Mouse (Mus musculus) right cerebral cortex, adult 18-20 months (tissue): Measurements from ENCODE around the gene Tmem190.

Experiments used
- DNase-seq: peaks from one replicate; pipeline ENCODE4 v3.0.0; 2022; ENCODE audit warnings: mixed read lengths

The Tmem190 gene

GRCm38 (mm10) chr7:4782759-4783158 is at the start of gene Tmem190, which contains the start of gene Il11:
Gene Tmem190 (plus strand): TSS chr7:4782937.
Gene Il11 (minus strand): TSS chr7:4782859.
- no peak for DNase-seq

DNA sequence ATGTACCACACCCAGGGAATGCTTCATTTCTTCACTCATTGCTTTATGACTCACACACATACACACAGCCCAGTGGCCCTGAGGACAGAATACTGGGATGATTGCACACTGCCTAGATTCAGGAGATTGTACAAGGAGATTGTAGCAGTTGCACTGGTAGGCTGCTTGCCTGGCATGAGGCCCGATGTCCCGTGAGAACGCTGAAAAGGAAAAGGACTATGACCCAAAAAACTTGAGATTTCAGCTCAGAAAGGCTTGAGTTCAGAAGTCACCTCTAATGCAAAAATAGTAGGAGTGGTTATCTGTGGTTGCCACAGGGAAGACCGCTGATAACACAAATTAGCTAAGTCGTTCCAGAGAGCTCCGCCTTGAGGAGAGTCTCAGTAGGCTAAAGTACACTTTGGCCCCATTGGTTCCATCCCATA is 49.8 kb upstream of the Tmem190 start:
- no peak for DNase-seq

GRCm38 (mm10) chr7:4739041-4739543 is 43.6 kb upstream of the Tmem190 start:
- no peak for DNase-seq

DNA sequence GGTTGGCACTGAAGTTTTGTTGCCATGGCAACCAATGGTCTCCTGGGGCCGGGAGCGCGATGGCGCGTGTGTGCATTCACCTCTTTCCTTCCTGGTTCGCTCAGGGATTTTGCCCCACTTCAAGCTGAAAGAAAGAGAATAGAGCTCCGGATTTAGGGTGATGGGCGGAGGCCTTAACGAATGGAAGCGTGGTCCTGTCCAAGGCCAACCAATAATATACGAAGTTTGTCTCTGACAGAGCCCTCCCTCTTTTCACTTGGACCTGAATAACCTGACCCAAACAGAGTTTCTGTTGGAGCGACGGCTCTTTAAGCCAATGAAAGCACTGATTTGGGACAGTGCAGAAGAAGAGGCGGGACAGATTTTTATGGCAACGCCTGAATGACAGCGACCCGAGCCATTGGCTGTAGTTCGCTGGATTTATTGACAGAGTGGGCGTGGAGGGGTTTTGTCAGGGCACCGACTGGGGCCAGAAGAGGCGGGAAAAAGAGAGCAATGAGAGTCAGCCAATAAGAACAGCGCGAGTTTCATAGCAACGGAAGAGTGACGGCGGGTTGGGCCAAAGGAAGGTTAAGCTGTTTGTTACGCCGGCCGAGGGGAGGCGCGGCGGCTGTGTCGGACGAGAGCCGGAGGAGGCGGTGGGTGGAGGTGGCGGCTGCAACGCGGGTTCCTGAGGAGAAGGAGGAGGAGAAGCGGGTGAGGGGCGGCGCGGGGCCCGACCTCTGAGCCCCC is 43.0 kb upstream of the Tmem190 start, which contains the start of gene Kmt5c:
Kmt5c (plus strand) TSS at position 572 of the 732 bp plus-strand sequence.
- peak; percentile 100 for DNase-seq

GRCm38 (mm10) chr7:4740309-4740727 is 42.4 kb upstream of the Tmem190 start:
- DNase-seq, result no peak

DNA sequence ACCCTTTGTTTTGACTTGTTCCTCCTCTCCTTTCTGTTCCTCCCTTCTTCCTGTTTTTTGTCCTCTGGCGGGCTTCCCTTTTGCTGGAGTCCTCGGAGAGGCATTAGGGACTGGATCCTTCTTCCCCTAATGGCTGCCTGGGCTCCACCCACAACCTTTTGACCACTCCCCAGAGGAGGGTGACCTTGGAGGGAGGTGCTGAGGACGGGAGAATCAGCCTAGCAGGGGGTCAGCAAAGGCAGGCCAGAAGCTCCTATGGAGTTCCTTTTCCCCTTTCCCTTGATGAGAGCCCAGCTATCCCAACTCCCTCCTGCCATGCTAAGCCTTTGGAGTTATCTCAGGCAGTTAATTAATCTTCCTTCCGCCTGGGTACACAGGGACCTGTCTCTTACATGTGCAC is 41.6 kb upstream of the Tmem190 start:
- peak; percentile 24 for DNase-seq

DNA sequence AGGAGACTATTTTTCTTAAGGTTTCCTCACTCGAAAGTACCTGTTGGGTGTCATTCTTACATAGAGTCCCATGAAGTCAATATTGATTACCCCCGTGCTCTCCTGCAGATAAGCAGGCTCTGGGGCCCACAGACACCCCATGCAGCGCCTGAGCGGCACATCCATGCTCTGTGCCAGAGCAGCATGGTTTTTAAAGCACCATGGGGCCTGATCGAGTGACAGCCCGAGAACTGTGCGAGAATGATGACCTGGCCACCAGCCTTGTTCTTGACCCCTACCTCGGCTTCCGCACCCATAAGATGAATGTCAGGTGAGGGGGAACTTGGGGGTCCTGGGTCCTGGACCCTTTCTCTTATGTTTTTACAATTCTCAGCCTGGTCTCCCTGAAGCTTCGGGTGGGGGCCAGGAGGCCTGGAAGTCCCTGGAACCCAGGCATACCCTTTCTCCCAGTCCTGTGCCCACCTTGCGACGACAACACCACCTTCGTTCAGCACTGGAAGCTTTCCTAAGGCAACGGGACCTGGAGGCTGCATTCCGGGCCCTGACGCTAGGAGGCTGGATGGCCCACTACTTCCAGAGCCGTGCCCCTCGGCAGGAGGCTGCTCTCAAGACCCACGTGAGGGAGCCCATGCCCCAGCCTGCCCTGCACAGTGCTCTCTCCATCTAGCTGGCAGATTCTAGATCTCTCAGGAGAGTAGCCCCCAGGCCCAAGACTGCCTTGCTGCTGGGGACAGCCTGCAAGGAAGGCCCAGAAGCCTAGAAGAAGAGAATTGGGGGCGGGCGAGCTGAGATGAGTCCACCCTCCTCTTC is 40.9 kb upstream of the Tmem190 start:
- DNase-seq, result no peak

GRCm38 (mm10) chr7:4742482-4742819 is 40.3 kb upstream of the Tmem190 start:
- no peak for DNase-seq

DNA sequence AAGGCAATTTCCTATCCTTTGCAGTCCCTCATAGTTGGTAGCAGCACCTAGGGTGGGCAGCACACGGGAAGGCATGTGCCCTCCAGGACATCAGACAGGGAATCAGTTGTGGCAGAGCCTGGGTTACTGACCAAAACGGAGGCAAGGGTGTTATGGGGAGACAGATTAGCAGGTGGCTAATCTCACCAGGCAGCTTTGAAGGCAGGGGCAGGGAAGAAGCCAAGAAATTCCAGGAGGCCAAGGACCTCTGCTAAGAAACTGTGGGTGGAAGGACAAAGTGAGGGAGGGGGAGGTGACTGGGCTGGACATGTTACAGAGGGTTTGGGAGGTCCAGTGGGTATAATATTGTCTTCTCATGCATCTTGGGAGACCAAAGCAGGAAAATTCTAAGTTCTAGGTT is 39.4 kb upstream of the Tmem190 start:
- DNase-seq, result no peak

DNA sequence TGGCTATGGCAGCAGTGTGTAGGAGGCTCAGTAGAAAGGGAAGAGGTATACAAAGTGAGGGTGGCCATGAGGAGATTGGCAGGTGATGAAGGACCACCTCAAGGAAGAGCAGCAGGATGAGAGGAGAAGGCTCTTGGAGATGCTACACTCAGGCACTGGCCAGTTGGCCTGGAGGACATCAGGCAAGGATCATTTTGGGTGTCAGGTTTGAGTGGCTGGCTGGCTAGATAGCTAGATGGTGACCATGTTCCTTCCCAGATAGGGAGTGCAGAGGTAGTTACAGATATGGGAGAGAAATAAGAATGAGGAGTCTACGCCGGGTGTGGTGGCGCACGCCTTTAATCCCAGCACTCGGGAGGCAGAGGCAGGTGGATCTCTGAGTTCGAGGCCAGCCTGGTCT is 37.9 kb upstream of the Tmem190 start:
- no peak for DNase-seq

DNA sequence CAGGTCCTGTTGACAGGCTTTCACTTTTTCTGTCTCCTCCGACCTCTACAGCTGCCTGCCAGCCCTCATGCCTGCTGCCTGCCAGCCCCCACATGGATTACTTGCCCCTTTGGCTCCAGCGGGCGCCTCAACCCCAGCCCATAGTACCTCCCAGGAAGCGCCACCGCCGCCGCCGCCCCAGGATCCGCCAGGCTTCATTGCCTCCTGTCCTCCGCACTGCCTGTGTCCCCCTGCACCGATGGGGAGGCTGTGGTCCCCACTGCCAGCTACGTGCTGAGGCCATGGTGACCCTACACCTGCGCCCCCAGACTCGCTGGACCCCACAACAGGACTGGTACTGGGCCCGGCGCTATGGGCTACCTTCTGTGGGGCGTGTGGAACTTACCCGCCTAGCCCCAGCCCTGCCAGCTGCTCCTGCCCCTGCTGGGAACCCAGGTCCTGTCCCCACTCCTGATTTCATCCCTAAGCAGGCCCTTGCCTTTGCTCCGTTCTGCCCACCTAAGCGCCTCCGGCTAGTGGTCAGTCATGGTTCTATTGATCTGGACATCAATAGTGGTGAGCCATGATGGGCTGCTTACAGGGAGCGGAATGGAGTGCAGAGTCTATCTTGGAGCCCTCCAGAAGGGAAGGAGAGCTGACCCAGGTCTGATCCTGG is 36.3 kb upstream of the Tmem190 start:
- DNase-seq, result no peak

GRCm38 (mm10) chr7:4747156-4747899 is 35.4 kb upstream of the Tmem190 start:
- DNase-seq, result no peak

DNA sequence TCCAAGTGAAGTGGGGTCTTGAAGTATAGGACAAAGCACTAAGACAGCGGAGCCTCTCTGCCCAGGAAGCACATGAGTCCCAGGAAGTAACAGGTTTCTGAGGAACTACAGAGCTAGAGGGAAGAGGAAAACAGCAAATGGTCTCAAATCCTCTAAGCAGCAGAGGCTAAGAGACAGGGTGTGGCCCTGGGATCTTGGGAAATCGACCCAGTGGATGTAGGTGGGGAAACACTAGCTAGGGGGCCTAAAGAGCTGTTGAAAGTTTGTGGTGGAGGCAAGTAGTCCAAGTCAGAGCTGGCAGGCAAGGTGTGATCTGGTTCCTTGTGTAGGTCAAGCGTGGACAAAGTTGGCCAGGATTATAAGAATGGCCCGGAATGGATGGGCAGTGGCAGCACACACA is 34.4 kb upstream of the Tmem190 start:
- no peak for DNase-seq

- no peak for DNase-seq
These were observed 33.6 kb upstream of the Tmem190 start for GRCm38 (mm10) chr7:4749169-4749568.

DNA sequence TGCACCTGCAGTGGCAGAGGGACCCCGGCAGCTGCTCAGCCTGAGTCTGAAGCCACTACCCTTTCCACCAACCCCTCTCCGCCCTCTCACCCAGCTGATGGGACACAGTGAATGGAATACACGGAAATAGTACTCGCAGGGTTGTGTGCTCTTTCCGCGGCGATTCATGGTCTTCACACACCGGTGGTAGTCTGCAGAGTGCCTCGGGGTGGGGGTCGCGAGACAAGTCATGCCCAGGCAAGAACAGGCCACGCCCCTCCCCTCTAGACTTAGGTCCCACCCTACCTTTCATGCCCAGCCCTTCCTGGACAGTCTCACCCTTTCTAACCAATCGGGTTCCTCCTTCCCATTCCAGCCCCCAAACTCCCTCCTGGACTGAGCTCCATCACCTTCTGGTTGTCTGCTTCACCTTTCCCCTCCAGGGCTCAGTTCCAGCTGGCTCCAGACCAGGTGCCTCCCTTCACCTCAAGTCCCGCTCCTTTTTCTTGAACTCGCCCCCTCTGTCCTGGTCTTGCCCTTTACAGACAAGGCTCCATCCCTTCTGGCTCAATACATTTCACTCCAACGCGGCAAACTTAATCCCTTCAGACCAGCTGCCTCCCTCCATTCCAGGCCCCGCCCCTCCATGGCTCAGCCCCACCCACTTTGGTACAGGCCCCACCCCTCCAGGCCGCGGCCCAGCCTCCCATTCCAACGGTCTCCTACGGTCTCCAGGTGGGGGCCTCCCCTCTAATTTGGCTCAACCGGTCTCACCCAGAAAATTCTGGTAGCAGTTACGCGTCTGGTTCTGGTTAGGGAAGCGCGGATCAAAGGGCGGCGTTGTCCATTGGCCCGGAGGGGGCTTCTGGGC is 30.5 kb upstream of the Tmem190 start:
- DNase-seq, result no peak

DNA sequence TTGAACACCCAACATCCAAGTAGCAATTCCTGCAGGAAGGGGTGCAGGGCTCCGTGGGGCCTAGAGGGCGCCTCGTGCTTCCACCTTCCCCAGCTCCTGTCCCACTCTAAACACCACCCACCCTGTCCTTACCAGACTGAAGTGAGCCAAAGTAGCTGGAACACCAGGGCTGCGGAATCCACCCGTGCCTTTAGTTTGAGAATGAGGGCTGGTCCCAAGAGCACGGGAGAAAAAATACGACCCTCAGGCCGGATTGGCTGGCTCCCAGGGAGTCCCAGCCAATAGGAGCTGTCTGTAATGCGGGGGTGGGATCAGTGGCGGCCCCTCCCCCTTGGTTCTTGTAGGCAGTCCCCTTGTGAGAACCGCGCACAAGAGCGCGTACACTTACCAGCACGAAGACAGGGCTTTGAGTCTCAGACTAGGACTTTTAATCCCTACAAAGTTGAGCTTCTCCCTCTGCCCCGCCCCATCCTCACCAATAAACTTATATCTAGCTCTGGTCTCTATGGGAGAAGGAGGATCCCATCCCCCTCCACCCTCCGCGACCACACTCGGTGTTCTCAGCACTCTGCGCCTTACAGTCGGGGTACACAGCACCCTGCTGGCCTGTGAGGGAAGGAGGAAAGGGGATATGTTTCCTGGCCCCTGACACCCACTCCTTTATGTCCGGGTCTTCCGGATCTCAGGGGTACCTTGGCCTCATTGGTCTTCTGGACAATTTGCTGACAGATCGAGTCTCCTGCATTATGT is 29.7 kb upstream of the Tmem190 start, which contains the start of gene Cox6b2:
Cox6b2 (minus strand) TSS at position 274 of the 750 bp plus-strand sequence.
- peak; percentile 42 for DNase-seq

- no peak for DNase-seq
These were observed 23.1 kb upstream of the Tmem190 start for GRCm38 (mm10) chr7:4759670-4760069.

DNA sequence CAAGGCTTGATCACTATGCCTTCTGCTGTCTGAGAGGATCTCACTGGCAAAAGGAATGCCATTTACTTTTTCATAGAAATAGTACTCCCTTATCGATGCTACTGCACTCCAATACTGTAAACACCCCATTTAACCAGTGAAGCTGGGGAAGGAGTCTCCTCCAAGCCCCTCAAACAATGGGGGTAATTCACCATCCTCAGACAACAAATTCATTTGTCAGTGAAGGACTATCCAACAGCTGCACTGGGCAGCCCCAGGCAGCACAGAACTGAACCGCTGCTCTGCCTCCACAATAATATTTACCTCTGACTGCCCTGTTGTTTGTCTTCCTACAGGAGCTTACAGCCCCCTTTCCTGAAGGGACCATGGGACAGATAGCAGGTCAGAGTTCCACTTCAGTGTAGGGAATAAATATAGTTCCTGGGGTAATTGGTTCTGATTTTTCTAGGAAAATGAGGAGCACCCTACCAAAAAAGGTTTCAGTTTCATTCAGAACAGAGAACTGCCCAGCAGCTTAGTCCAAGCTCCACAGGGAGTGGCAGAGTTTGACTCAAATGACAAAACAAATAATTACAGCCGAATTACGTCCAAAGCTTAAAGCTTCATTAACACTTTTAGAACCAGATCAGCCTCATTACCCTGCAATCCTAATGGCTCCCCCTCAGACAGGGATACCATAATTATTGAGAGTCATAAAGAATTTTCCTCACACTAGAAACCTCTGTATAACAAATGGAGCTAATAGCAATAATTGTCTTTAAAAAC is 17.6 kb upstream of the Tmem190 start:
- no peak for DNase-seq

GRCm38 (mm10) chr7:4771202-4771601 is 11.5 kb upstream of the Tmem190 start, which contains the start of gene Fam71e2:
Gene Fam71e2 (minus strand): TSS chr7:4771302.
- no peak for DNase-seq

GRCm38 (mm10) chr7:4776131-4776530 is 6.6 kb upstream of the Tmem190 start:
- DNase-seq, result no peak
